Mouse (Mus musculus) induced T-regulatory cell, adult 2 months (primary cell): ENCODE measurements around the gene Elf2.
A peak's percentile ranks its signal among the peaks of the same experiment; 100 is the strongest.
"Not testable (repeated sequence)": the region's sequence is repeated elsewhere in the genome, so short reads cannot be mapped to it uniquely, and the experiment has no call there.

Source experiments
- DNase-seq: peaks from one replicate; pipeline ENCODE4 v3.0.0-alpha.2; 2012; ENCODE audit warnings: low read depth

Elf2 gene

DNA sequence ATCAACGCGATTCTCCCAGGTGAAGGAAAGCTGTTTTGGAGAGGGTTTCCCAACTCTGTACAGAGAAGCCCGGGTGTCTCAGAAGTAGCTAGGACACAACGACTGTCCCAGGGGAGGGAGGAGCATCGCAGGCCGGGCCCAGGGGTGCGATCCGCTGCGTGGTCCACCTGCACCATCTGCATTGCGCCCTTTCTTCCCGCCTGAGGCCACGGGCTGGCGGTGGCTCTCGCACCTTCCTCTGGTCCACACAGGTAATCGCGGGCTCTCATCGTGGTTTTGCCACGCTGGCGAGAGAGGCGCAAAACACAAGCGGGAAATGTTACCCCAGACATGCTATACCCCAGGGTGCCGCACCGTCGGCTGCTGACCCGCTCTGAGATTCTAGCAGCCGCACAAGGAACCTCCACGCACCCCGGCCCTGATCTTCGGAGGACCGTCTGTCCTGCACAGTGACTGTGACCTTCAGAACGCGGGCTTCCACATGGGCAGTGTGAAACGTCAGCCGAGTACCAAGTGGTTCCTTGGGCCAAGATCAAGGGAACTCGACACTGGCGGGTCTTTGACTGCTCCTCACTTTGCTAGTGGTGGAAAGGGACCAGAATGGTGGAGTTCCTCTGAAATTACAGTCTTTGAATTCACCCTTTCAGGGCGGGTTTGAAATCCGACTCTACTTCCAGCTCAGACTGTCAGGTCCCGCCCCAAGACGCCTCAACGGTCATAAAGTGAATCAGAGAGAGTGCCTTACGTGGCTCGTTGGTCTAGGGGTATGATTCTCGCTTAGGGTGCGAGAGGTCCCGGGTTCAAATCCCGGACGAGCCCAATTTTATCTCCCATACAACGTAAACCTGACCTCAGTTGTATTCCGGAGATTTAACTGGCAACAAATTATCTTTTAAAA, 18.4 kb upstream of the Elf2 start:
- peak; percentile 92 for DNase-seq

DNA sequence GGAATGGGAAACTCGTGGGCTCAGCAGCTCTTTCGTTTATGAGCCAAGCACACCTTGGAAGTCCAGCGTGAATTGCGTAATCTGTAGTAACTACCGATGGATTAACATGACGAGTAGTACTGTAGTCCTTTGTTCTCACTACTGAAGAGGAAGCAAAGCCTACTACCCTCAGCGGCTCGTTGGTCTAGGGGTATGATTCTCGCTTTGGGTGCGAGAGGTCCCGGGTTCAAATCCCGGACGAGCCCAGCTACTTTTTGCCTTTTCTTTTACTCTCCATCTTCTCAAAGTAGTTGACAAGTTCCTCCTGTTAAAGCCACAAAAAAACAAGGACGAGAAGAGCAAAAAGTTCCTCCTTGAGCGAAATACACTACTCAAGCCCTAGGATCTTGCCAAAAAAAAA, 17.7 kb upstream of the Elf2 start:
- peak; percentile 88 for DNase-seq

DNA sequence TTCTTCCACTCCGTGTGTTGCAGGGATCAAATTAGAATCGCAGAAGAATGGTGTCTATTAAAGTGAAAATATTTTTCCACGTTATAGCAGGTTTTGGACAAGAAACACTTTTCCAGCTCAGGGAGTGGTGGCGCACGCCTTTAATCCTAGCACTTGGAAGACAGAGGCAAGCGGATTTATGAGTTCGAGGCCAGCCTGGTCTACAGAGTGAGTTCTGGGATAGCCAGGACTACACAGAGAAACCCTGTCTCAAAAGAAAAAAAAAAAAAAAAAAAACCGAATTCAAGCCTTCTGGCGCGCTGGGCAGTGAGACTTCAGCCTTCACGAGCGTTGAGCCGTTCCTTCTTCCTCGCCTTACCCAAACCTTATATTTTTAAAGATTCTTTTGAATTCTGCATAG, 17.2 kb upstream of the Elf2 start:
- no peak for DNase-seq

DNA sequence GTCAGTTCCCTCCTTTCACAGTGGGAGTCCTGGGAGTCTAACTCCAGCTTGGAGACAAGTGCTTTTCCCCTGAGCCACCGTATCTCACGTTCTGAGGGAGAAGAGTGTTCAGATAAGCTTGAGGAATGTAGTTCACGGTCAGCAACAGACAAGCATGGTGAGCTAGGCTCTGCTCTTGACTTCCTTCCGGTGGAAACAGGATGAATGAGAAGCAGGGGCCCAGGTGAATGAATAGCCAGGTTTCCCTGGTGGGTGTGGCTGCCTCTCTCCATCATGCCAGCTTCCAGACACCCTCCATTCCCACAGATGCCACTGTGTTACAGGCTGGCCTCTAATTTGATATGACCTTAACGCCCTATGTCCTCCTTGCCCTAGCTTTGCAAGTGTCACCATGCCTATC, 16.6 kb upstream of the Elf2 start:
- no peak for DNase-seq

DNA sequence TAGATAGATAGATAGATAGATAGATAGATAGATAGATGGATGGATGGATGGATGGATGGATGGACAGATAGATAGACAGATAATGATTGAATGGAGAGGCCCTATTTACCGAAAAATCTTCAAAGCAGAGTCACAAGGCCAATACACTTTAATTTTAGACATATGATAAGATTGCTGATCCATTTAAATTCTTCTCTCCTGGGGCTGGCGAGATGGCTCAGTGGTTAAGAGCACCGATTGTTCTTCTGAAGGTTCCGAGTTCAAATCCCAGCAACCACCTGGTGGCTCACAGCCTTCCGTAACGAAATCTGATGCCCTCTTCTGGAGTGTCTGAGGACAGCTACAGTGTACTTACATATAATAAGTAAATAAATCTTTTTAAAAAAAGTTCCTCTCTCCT, 14.5 kb upstream of the Elf2 start:
- not testable (repeated sequence) for DNase-seq

DNA sequence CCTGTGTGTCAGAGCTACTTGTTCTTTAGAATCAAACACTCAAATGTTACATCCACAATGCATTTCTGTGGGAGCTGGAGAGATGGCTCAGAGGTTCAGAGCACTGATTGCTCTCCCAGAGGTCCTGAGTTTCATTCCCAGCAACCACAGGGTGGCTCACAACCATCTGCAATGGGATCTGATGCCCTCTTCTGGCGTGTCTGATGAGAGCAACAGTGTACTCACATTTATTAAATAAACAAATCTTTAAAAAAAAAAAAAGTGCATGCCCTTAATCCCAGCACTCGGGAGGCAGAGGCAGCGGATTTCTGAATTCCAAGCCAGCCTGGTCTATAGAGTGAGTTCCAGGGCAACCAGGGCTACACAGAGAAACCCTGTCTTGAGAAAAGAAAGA, 13.6 kb upstream of the Elf2 start:
- no peak for DNase-seq

DNA sequence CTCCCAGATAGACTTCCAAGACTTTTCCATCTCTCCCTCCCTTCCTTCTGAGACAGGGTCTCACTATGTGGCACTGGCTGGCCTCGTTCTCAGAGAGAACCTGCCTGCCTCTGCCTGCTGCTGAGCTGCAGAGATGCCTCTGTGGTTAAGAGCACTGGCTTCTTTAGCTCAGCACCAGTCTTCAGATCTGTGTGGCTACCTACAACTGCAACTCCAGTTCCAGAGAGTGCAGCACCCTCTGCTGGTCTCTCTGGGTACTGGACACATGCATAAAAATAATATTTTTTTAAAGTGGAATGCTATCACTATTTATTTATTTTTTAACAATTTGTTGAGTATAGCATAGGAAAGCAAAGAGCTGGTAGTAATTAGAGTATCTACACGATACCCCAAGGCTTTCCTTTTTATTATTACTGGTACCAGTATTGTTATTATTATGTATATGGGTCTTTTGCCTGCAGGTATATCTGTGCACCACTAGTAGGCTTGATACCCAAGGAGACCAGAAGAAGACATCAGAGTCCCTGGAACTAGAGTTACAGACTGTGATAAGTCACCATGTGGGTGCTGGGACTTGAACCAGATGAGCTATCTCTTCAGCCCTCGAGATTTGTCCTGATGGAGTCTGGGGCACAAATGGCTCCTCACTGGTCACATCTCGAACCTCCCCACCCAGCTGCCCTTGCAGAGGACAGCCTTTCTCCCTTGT, 13.0 kb upstream of the Elf2 start:
- peak; percentile 87 for DNase-seq

DNA sequence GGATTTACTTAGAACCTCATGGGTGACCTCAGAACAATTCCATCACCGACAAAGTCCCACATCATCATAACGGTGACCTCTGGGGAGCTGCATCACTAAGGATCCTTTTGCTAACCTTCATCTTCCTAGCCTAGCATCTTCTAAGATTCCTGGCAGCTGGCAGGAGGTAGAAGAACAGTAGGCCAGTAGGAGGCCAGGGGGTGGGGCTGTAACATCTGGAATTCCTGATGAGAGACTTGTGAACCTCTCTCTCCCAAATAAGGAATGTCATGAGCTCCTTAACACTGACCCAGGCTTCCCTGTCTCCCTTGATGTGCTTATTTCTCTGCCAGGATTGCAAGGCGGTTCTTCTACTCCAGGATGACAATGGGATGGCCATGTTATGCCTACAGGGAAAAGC, 10.3 kb upstream of the Elf2 start:
- no peak for DNase-seq

DNA sequence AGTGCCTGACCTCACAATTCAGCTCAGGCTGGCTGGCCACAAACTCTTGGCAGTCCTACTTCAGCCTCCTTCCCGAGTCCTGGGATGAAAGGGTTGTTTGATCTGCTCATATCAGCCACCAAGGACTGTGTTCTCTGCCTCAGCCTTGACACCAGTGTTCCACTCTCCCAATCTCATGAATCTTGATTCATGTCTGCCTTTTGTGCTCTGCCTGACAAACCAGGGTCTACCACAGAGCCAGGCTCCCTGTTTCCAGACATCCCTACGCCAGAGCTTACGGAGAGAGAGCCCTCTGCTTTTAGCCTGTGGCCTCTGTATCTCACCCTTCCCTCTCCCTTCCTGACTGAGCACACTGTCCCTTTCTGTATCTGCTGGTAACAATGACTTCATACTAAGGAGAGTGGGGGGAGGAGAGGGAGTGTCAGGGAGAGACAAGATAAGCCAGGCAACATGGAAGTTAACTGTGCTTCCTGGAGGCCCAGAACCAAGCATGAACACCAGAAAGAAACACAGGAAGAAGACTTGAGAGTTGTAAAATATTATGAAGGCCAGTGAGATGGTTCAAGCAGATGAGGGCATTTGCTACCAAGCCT, 8.3 kb upstream of the Elf2 start:
- no peak for DNase-seq

DNA sequence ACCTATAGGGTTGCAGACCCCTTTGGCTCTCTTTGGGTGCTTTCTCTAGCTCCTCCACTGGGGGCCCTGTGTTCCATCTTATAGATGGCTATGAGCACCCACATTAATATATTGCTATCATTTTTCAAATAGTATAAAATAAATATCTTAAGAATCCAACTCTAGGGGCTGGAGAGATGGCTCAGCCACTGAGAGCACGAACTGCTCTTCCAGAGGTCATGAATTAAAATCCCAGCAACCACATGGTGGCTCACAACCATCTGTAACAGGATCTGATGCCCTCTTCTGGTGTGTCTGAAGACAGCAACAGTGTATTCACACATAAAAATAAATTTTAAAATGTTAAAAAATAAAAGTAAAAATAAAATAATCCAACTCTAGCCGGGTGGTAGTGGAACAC, 4.6 kb upstream of the Elf2 start:
- DNase-seq, result not testable (repeated sequence)

DNA sequence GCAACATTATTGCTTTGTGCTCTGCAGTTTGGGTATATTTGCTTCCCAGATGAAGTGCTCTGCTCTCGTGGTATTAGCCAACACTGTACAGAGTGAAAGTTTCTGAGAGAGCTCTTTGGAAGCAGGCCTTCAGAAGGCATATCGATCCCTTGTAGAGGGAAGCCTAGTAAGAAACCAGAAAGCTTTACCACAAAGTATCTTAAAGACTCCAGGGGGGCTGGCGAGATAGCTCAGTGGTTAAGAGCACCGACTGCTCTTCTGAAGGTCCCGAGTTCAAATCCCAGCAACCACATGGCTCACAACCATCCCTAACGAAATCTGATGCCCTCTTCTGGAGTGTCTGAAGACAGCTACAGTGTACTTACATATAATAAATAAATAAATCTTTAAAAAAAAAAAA, 3.7 kb upstream of the Elf2 start:
- not testable (repeated sequence) for DNase-seq

DNA sequence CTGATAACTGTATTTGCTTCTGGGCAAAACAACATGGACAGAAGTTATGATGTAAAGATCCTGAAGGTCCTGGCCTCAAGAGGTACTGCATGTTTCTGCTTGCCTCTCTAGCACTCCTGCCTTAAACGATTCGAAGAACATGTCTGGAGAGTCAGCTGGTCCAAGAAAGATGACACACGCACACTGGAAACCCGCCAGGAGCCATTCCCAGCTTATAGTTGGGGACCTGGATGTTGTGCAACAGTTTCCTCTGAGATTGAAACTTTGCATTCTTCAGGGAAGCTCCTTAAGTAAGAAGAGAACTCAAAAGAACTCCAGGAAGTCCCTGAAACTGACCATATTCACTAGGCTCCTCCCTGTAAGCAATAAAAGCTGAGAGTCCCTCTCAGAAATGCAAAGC, 2.8 kb upstream of the Elf2 start:
- no peak for DNase-seq

DNA sequence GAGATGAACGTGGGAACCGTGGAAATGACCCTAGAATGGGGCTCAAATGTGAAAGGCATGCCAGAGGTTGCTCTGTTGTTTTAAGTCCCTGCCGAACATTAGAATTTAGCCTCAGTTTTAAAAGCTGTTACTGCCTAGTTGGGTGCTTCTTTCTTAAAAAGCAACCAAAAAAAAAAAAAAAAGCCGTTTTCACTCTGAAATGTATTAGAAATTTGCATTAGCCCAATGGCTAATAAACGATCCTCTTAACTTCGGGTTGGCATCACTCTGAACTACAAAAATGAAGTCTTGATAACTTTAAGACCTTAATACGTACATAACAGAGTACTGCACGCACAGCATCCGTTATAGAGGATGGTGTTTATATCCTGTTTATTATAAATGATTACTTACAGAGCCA, 1.7 kb upstream of the Elf2 start:
- no peak for DNase-seq

DNA sequence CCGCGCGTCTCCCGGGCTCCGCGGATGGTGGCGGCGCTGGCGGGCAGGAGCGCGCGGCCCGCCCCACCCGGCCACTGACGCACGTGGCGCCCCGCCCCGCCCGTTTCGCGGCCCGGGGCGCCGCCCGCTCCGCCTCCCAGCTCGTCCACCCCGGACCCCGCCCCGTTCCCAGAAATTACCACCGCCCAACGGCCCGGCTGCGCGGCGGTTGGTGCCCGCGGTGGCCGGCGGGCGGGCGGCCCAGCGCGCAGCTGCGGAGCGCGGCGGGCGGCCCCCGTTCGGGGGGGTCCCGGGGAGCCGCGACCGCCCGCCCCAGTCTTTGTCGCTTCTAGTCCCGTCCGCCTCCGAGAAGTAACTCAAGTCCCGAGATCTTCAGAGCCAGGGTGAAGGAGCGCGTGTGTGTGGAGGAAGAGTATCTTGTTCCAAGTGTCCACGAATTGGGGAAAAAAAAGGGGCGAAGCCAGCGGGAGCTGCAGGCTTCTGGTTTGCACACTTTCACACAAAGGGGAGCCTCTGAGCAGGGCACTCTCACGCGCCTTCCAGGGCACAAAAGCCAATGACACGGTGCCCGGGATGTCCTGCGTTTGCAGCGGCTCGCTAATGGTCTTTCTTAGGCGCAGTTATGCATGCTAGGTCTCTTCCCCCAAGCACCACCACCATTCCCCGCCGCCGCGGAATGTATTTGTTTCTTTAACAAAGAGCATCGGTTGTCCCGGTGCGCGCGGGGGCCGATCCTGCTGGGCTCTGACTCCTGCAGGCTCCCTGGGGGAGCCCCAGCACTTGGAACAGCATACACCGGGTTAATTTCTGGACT, 1.0 kb upstream of the Elf2 start:
- peak; percentile 87 for DNase-seq

DNA sequence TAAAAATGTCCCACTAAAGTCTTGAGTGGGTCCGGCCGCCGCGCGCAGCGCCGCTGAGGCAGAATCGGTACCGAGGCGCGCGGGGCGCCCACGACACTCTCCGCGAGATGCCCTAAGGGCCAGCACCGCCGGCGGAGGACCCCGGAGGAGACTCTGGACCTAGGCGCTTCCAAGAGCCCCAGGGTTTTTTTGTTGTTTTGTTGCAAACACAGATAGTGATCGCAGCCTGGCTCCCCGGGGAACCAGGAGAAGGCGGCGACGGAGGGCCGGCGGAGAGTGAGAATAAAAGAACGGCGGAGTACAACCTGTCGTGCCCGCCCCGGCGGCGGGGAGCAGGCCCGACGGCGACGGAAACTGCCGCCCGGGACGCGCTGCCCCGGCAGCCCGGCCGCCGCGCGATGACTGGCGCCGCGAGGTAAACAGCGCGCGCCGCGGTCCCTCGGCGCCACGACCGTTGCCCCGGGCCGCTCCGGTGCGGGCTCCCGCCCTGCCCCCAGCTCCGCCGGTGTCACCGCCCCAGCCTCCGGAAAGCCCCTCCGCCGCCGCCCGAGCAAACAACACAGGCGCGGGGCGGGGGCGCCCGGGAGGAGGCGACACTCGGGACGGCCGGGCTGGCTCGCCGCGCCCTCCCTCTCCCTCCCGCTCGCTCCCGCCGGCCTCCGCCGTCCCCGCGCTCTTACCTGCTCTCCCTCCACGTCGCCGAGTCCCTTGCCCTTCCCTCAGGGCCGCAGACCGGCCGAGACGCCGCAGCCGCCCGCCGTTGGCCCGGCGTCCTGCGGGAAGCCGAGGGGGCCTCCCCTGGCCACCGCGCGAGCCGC, 520 bp downstream of the Elf2 start:
- peak; percentile 78 for DNase-seq

DNA sequence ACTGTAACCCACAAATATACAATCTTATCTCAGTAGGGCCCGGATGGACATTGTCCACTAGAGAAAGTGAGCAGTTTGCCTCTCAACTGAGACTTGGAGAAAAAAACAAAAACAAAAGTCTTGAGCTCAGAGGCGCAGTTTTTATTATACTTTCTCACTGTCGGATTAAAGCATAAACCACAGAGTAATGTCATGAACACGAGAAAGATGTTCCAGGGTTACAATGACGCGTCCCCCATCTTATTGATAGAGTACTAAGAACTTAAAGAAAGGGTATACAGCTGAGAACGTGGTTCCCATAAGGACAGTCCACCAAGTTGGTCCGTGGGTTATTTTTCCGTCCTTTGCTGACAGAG, 1.1 kb downstream of the Elf2 start:
- peak; percentile 59 for DNase-seq

DNA sequence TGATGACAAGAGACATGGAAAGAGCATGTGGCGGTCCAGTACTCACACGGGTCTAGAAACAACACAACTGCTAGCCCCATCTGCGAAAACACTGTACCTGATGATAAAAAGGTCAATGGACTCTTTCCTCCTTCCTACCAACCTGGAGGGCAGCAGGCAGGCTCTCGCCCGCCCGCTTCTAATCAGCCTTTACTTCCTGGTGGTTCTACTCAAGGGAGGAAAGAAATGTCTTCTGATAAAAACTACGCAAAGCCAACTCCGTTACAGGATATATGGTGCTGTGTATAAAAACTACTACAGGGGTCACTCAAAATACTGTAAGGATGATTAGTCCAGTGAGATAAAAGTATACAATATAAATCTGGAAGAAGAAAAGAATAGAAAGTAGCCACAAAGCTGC, 5.1 kb downstream of the Elf2 start:
- no peak for DNase-seq

DNA sequence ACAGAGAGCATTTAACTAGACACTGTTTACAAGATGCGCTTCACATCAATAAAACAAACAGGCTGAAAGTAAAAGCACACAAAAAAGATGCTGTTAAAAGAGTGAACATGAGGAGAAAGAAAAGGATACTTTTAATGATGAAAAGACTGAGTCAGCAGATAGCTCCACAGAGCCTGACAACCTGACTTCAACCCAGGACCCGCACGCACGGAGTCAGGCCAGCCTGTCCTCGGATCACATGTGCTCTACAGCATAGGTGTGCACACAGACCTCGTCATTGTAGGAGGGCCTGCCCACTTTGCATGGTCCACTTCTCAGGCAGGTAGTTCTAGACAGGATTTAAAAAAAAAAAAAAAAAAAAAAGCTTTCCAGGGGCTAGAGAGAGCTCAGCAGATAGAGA, 6.5 kb downstream of the Elf2 start:
- no peak for DNase-seq

DNA sequence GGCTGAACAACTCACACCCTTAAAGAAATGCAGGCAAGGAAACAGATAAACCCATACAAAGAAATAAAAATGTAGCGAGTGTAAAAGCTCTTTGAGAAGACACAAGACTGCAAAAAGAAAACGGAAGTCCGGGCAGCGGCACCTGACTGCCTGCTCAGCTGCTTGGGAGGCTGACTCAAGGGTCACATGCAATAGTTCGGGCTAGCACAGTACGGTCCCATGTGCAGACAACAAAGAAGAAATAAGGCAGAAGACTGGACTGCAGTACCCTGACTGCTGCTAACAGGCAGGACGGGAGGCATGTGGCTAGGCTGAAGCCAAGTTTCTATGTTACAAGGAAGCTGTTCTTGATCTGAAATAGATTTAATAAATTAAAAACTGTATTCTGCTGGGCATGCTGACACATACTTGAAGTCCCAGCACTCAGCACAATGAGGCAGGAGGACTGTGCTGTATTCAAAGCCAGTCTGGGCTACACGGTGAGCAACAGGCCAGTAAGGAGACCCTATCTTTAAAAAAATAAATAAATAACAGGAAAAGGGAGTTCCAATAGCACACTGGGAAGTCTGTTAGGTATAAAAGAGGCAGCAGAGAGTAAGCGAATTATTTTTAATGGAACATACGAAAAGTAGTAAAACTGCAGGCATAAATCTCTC, 7.1 kb downstream of the Elf2 start:
- DNase-seq, result peak; percentile 71

DNA sequence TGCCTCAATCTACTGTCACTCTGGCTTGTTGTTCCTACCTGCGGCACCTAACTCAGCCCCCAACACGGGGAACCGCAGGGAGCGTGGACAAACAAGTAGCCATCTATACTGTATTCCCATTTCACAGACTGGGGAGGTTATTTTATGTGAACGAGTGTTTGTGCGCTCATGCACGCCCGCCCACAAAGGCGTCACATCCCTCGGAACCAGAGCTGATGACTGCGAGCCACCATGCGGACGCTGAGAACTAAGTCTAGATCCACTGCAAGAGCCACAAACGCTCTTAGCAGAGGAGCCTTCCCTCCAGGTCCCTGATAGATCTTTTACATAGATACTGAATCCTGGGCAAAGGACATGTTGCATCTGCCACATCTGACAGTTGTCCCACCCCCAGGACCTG, 10.4 kb downstream of the Elf2 start:
- no peak for DNase-seq

DNA sequence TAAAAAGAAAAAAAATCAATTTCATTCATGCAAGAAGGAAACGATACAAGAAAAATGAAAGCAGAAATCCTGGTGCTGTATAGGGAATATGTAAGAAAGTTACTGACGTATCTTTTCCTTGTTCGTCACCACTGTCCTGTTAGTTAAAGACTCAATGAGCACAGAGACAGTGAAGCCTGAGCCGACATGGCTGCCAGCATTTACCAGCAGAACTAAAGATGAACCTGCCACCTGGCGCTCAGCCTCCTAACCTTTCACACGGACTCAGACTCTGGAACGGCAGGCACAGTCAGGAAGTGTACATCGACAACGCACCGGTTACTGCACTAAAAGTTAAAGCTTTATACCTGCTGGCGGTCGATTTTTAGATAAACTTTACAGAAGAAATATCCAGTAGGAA, 11.9 kb downstream of the Elf2 start:
- no peak for DNase-seq
